Mouse (Mus musculus): ENCODE measurements at regions not wholly inside any gene's neighbourhood (a gene's known extent, or its start where the extent isn't known, plus 50 kb on each side); places are given as distances from the start of the nearest gene placed in this dataset.
A peak's percentile ranks its signal among the peaks of the same experiment; 100 is the strongest.

DNA sequence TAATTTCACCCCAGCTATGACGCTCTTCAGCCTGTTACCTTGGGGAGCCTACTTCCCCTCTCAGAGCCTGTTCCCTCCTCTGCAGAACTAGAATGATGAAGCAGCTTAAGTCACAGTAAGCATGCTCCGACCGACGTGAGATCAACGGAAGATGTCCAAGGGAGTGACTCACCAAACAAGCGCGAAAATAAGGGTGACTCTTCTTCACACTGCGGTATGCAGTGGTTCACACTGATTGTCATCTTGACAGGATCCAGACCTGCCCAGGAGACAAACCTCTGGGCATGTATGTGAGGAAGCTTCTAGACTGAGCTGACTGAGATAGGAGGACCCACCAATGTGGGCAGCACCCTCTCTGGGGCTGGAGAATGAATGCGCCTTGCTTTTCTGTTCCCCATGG is 116.3 kb upstream of the Tpm1 start:
- H3K27ac ChIP-seq, result no peak overlapping the region
- no peak for DNase-seq (ENCODE audit: extremely low spot score in 1 of 2, low spot score in 2 of 2)
- intact Hi-C loops (cut with DNase I), result no loop called here
- H3K4me3 ChIP-seq, result no peak overlapping the region
- TF ChIP-seq CTCF (IDR thresholded peaks at IDR 0.05), result no peak

DNA sequence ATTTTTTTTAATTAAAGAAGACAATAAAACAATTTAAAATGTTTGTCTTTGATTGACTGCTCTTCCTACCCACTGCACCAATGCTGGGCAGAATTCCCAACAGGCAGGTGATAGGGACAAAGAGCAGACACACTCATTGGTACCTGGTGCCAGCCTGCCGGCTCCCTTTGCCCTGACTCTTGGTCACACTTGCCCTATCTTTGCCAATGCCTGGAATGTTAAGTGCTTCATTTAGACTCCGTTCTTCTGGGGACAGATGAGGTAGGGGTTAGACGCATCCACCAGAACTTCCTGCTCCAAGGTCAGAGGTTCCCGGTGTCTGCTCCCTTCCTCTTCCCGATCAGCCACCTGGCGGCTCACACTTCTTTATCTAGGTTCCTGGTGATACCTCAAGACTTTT is 114.5 kb upstream of the Tpm1 start:
- H3K4me3 ChIP-seq, result no peak overlapping the region
- no peak for TF ChIP-seq CTCF (IDR thresholded peaks at IDR 0.05)

DNA sequence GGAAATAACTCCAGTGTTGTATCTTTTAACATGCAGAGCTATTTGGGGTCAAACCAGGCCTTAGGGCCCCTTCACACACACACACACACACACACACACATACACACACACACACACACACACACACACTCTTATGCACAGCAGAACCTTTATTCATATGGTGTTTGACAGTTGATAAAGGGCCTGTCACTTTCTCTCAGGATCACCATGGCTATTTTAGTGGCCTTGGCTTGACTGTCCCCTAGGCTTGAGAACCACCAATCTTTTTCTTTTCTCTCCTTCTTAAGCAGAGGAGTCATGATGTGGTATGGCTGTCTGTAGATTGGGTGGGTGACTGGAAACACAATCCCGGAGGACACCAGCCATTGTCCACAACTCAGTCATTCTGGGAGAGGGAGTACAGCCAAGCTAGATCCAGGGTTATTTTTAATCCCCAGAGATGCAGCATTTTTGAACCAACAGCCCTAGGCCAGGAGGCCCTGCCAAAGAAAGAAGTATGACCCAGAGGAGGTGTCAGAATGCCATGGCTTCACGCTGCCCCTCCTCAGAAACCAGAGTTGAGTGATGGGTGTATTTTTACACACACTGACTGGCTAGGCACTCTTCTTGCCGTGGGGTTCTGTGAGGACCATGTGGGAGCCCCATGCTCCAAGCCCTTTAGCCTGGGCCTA is 111.7 kb upstream of the Tpm1 start:
- intact Hi-C loops (cut with DNase I), result no loop called here
- DNase-seq (ENCODE audit: extremely low spot score in 1 of 2, low spot score in 2 of 2), result no peak
- no peak overlapping the region for H3K4me3 ChIP-seq
- H3K27ac ChIP-seq, result no peak overlapping the region
- TF ChIP-seq CTCF (IDR thresholded peaks at IDR 0.05), result no peak

More for the DNA sequence above, 114.5 kb upstream of the Tpm1 start:
- H3K27ac ChIP-seq, result no peak overlapping the region
- DNase-seq (ENCODE audit: extremely low spot score in 1 of 2, low spot score in 2 of 2), result no peak
- intact Hi-C loops (cut with DNase I), result no loop called here

DNA sequence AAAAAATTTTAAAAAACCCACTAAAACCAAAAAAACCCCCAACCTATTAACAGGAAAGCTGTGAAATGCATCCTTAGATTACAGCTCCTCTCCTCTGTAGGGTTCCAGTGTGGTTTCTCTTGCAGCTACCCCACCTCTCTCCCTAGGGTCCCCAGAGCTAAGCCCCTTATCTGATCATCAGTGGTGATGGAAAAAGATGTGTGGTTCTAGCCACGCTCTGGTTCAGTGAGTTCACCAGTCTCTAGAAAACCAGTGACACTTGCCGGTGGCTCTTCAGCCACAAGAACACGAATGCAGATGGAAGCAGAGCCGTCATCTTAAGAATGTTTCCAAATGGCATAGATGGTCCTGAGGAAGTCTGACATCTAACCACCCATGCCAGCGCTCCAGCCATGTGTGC is 111.1 kb upstream of the Tpm1 start:
- no peak for TF ChIP-seq CTCF (IDR thresholded peaks at IDR 0.05)

DNA sequence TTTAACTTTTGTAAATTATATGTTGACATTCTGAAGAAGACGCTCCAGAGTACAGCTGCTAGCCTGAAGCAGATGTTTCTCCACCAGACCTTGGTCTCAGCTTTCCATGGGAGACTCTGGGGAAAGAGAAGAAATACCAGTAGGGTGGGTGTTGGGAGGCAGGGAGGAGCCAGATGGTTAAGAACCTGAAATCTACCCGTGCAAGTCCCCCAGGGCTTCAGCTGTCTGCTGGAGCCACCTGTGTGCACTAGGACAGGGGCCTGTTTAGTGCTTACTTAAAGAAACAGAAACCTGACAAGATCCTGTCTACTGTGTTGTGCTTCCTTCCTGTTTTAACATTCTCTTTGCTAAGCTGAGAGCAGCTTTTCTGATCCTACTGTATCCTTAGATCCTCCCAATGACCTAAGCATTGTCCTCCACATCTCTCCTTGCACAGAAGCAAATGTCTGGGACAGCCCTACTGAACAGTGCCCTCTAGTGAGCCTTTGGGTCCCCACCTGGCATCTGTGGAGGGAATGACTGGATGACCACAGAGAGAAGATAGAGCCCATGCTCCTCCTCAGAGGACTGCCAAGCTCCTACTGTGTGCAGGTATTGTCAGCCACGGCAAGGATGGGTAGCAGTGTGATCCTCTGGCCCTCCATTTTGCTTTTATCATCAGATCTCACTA is 107.5 kb upstream of the Tpm1 start:
- no peak for DNase-seq (ENCODE audit: extremely low spot score in 1 of 2, low spot score in 2 of 2)
- no peak overlapping the region for H3K4me3 ChIP-seq

More for the DNA sequence above, 111.1 kb upstream of the Tpm1 start:
- DNase-seq (ENCODE audit: extremely low spot score in 1 of 2, low spot score in 2 of 2), result no peak
- intact Hi-C loops (cut with DNase I), result no loop called here
- Histone ChIP-seq H3K4me3 (no peak overlapping the region), H3K27ac (no peak overlapping the region)

DNA sequence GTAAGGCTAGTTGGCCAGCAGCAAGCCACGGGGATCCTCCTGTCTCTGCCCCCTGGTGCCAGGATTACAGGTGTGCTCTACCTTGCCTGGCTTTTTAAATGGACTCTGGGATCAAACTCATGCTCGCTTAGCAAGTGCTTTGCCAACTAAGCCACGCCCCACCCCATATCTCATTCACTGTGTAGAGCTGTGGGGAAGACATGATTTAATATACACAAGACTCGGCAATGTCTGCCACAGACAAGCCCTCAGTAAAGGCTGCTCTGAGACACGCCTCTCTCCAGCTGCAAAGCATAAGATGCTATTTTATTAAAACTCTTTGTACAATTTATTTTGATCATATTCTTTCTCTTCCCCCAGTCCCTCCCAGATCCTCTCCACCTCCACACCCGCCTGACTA is 104.9 kb upstream of the Tpm1 start:
- intact Hi-C loops (cut with DNase I), result no loop called here
- no peak overlapping the region for H3K27ac ChIP-seq
- DNase-seq (ENCODE audit: extremely low spot score in 1 of 2, low spot score in 2 of 2), result no peak
- no peak for TF ChIP-seq CTCF (IDR thresholded peaks at IDR 0.05)
- no peak overlapping the region for H3K4me3 ChIP-seq

More for the DNA sequence above, 107.5 kb upstream of the Tpm1 start:
- intact Hi-C loops (cut with DNase I), result loop anchor here (2.0 kb wide), 1 partner anchor 112 kb away; no protein-coding TSS in a partner anchor
- H3K27ac ChIP-seq, result no peak overlapping the region
- peak; percentile 62 for TF ChIP-seq CTCF (IDR thresholded peaks at IDR 0.05)

DNA sequence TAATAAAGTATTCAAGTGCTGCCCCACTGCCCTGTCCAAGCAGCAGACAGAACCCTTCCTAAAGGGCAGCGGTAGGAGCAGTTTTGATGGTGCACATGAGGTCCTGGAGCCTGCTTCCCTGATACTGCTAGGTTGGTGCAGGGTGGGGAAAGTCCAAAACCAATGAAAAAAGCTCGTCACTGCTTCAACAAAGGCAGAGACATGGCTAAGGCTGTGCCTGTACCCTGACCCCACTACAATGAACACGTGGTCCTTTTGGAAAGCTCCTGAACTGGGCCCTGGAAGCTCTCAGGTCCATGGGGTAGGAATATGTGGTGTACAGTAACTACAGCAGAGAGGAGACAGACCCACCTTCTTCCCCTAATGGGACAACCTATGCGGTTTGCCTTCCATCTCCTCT is 104.1 kb upstream of the Tpm1 start:
- Histone ChIP-seq H3K27ac (no peak overlapping the region), H3K4me3 (no peak overlapping the region)
- TF ChIP-seq CTCF (IDR thresholded peaks at IDR 0.05), result no peak
- DNase-seq (ENCODE audit: extremely low spot score in 1 of 2, low spot score in 2 of 2), result no peak
- intact Hi-C loops (cut with DNase I), result no loop called here

DNA sequence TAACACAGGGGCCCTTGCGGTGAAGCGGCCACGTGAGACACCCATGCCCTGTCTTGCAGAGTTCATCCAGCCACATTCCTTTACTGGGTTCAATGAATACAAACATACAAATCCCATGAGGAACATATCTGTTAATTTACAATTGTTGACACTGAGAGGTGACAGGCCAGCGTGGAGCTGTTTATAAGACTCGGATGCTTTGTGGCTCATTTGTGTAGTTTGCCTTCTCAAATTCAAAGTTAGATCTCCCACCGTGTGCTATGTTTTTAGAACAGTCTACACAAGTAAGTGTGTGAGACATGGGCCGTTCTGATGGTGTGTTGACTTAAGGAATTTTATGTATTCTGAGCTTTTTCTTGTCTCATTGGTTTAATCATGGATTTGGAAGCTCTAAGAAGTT is 98.5 kb upstream of the Tpm1 start:
- Histone ChIP-seq H3K27ac (no peak overlapping the region), H3K4me3 (no peak overlapping the region)
- intact Hi-C loops (cut with DNase I), result no loop called here
- no peak for TF ChIP-seq CTCF (IDR thresholded peaks at IDR 0.05)
- DNase-seq (ENCODE audit: extremely low spot score in 1 of 2, low spot score in 2 of 2), result no peak

DNA sequence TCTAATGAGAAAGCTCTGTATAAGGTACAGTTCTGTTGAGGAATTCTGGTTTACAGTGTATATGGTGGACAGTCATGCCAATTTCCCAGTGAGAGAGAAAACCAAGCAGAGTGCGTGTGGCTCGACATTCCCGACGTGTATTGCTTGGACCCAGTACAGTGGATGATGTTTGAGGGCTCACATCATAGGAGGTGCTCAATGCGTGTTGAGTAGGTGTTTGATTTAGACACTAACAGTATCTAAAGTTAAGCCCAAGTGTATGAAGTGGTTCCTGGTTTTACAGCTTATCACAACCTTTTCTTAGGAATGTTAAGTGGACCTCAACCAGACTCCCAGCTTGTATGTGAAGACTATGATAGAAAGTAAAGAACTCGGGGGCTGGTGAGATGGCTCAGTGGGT is 96.2 kb upstream of the Tpm1 start:
- TF ChIP-seq CTCF (IDR thresholded peaks at IDR 0.05), result no peak
- no peak overlapping the region for H3K27ac ChIP-seq
- intact Hi-C loops (cut with DNase I), result no loop called here
- no peak overlapping the region for H3K4me3 ChIP-seq
- no peak for DNase-seq (ENCODE audit: extremely low spot score in 1 of 2, low spot score in 2 of 2)

DNA sequence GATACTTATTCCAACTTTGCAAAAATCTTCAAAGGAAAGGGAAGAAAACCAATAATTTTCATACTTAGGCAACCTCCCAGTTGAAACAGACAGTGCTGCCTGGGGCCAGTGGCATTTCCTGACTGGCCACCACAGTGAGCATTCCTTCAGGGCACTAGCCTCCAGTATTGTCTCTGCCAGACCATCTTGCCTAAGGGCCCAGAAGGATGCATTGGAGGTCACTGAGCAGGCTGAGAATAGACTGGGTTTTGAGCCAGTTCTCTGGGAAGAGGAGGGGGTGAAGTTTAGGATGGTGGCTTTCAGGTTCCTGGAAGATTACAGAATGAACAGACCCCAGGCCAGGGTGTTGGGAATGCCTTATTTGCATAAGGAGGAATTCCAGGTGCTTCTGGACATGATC is 95.3 kb upstream of the Tpm1 start:
- TF ChIP-seq CTCF (IDR thresholded peaks at IDR 0.05), result no peak
- Histone ChIP-seq H3K27ac (no peak overlapping the region), H3K4me3 (no peak overlapping the region)
- intact Hi-C loops (cut with DNase I), result no loop called here
- no peak for DNase-seq (ENCODE audit: extremely low spot score in 1 of 2, low spot score in 2 of 2)

DNA sequence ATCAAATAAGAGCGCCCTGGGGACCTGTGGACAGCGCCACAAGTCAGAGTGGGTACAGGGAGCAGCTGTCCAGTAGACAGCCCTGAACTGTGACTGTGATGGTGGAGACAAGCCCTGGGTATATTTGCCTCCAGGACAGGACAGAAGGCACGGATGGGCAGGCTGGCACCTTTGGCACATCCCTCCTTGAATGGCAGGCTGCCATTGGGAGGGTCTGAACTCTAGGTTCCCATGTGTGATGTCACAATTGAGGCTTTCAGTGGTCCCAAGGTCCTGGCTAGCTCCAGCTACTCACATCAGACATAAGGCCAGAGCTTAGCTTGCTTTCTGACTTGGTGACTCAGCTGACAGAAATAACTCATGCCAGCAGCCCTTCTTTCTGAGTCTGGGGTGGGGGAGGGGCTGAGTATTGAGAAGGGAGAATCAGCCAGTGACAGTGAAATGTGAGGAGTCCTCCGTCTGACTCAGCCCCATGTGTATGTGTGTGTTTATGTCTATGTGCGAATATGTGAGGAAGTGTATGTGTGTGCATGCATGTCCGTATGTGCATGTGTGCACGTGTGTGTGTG is 91.2 kb upstream of the Tpm1 start:
- no peak for TF ChIP-seq CTCF (IDR thresholded peaks at IDR 0.05)
- peak in 1 of 2 experiments; percentile 56 for DNase-seq (ENCODE audit: extremely low spot score in 1 of 2, low spot score in 2 of 2)
- intact Hi-C loops (cut with DNase I), result no loop called here
- Histone ChIP-seq H3K27ac (no peak overlapping the region), H3K4me3 (no peak overlapping the region)

DNA sequence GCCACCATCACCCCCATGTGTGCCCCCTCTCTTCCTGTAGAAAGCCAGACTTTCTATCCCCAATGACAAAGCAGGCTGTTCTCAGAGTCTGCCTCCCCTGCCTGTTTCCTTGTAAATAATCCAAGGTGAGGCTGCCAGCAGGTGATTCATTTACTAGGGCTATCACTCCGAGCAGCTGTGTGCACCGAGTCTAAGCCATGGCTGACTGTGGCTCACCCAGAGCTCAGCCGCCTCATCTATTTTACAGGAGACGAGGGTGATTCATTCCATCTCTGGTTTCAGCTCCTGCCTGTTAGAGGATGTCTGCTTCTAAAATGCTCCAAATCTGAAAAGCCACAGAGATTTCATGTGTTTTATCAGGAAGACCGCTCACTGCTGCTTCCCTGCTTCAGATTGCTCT is 88.5 kb upstream of the Tpm1 start:
- DNase-seq (ENCODE audit: extremely low spot score in 1 of 2, low spot score in 2 of 2), result peak in 1 of 2 experiments; percentile 31
- TF ChIP-seq CTCF (IDR thresholded peaks at IDR 0.05), result no peak
- intact Hi-C loops (cut with DNase I), result loop anchor here (5.0 kb wide), 1 partner anchor 90 kb away; the partner anchor contains the start of gene Tpm1
- peak overlapping the region; percentile 67 for H3K27ac ChIP-seq
- H3K4me3 ChIP-seq, result no peak overlapping the region
